Mouse (Mus musculus): ENCODE data around the gene Scgb1b11. TPM values are rescaled to one million over a fixed set of nuclear protein-coding genes. Genes with fewer than 3 reads are reported as not detected.
"Not testable (repeated sequence)": the region's sequence is repeated elsewhere in the genome, so short reads cannot be mapped to it uniquely, and the experiment has no call there.

Gene Scgb1b11
- total RNA-seq (2021), result not detected
- long read RNA-seq, experiment 1, result 0 reads
- long read RNA-seq, experiment 2, result 0 reads

GRCm38 (mm10) chr7:32222540-32222939 lies at the start of gene Scgb1b11:
Scgb1b11 (plus strand) TSS chr7:32222840.
- DNase-seq, result not testable (repeated sequence)

GRCm38 (mm10) chr7:32211045-32211444 lies 11.6 kb upstream of the Scgb1b11 start, which contains the start of gene Scgb2b11:
Scgb2b11 (minus strand) TSS chr7:32211145.
- DNase-seq, result not testable (repeated sequence)

Other genes with a start within 250 kb of the Scgb1b11 start
- not detected for gene Scgb1b10, start 122.0 kb upstream of the Scgb1b11 start, total RNA-seq (2021)
- gene Scgb2b11, start 11.7 kb upstream of the Scgb1b11 start, total RNA-seq (2021), result not detected
- not detected for gene Scgb2b12, start 104.4 kb downstream of the Scgb1b11 start, total RNA-seq (2021)
- not detected for gene Scgb1b12, start 111.3 kb downstream of the Scgb1b11 start, total RNA-seq (2021)
- gene Scgb1b29, start 218.7 kb downstream of the Scgb1b11 start, total RNA-seq (2021), result not detected

Data from adrenal gland, postnatal 10 days (tissue).